Mouse (Mus musculus) layer of hippocampus, postnatal 36 days (tissue): ENCODE measurements around the gene Naaa. TPM values are rescaled to one million over a fixed set of nuclear protein-coding genes. Genes with fewer than 3 reads are reported as not detected.

Experiments used
- DNase-seq, 2 experiments: peaks; one replicate each; pipeline ENCODE4 v3.0.0; 2022
- total RNA-seq, 2 experiments: library from RNA; stranded (reverse); gene quantifications; 2 replicates each; pipeline ENCODE4 v1.2.3; 2021

Naaa gene
- total RNA-seq, 2 experiments from 2014 or later: 45.7 to 48.5 TPM

- no peak for DNase-seq
Measured at GRCm38 (mm10) chr5:92210205-92210604, 67.8 kb downstream of the Naaa start.

Other genes starting within 250 kb of the Naaa start
- 10 to 100 TPM; 39.8 to 42.5 TPM for gene Cdkl2, start 234.3 kb downstream of the Naaa start, total RNA-seq
- gene G3bp2, start 194.5 kb downstream of the Naaa start, total RNA-seq: 100 to 1,000 TPM; 230 to 257 TPM
- 10 to 100 TPM; 84.3 to 84.7 TPM for gene Uso1, start 140.2 kb downstream of the Naaa start, total RNA-seq
- not detected for gene U90926, start 62.8 kb downstream of the Naaa start, total RNA-seq
- gene Ppef2, start 21.9 kb downstream of the Naaa start, total RNA-seq: under 1 TPM; 0.82 to 0.94 TPM
- gene Sdad1, start 32.3 kb upstream of the Naaa start, total RNA-seq: 10 to 100 TPM; 21.9 to 22.2 TPM
- not detected for gene Cxcl9, start 49.9 kb upstream of the Naaa start, total RNA-seq
- 1 to 10 TPM; 2.2 to 3.1 TPM for gene Art3, start 53.7 kb upstream of the Naaa start, total RNA-seq
- gene Cxcl10, start 70.7 kb upstream of the Naaa start, total RNA-seq: not detected
- 10 to 100 TPM; 31.3 to 34.4 TPM for gene Nup54, start 157.0 kb upstream of the Naaa start, total RNA-seq
- gene Scarb2, start 228.7 kb upstream of the Naaa start, total RNA-seq: 10 to 100 TPM; 88.8 to 90.7 TPM